Mouse (Mus musculus): Measurements from ENCODE around the gene Gm44805. TPM values are rescaled to one million over a fixed set of nuclear protein-coding genes. Genes with fewer than 3 reads are reported as not detected.

The Gm44805 gene
- polyA plus RNA-seq, 1 experiment from 2014 or later: not detected

- H3K4me1 ChIP-seq (ENCODE audit: control insufficient read depth, insufficient read depth, low read length): peaks cover 14% of the 10 kb centered on the region
- no peak for ATAC-seq (replicated peaks; ENCODE audit: insufficient number of reproducible peaks, low FRiP score, low TSS enrichment)
- no peak overlapping the region for H3K9ac ChIP-seq (ENCODE audit: low read depth, low read length)
- H3K36me3 ChIP-seq (ENCODE audit: control insufficient read depth, insufficient read depth, low read length): peaks cover 14% of the 10 kb centered on the region; the same call in 1 of the 2 replicates
- 90% methylated on average over 4 of the region's 4 CpGs for WGBS (ENCODE audit: insufficient replicate concordance)
- H3K27me3 ChIP-seq (ENCODE audit: control insufficient read depth, insufficient read depth, low read length): no peaks in the 10 kb centered on the region
- H3K4me3 ChIP-seq (ENCODE audit: low read depth, low read length): no peak overlapping the region
- no peak overlapping the region for H3K27ac ChIP-seq (ENCODE audit: low read depth, low read length)
- no peak overlapping the region for H3K4me2 ChIP-seq
- no peaks in the 10 kb centered on the region for H3K9me3 ChIP-seq (replicated peaks; ENCODE audit: control insufficient read depth, low read length)
These were observed 23.3 kb upstream of the Gm44805 start for GRCm38 (mm10) chr7:19704475-19704874.

- Histone ChIP-seq H3K4me1 (ENCODE audit: control insufficient read depth, insufficient read depth, low read length) (peaks cover 19% of the 10 kb centered on the region), H3K9me3 (replicated peaks; ENCODE audit: control insufficient read depth, low read length) (no peaks in the 10 kb centered on the region), H3K27ac (ENCODE audit: low read depth, low read length) (no peak overlapping the region), H3K27me3 (ENCODE audit: control insufficient read depth, insufficient read depth, low read length) (no peaks in the 10 kb centered on the region), H3K4me2 (no peak overlapping the region), H3K9ac (ENCODE audit: low read depth, low read length) (no peak overlapping the region), H3K36me3 (ENCODE audit: control insufficient read depth, insufficient read depth, low read length) (peaks cover 10% of the 10 kb centered on the region; the same call in 1 of the 2 replicates), H3K4me3 (ENCODE audit: low read depth, low read length) (no peak overlapping the region)
- ATAC-seq (replicated peaks; ENCODE audit: insufficient number of reproducible peaks, low FRiP score, low TSS enrichment): no peak
- 92% methylated on average over 16 of the region's 16 CpGs for WGBS (ENCODE audit: insufficient replicate concordance)
These were observed 21.8 kb upstream of the Gm44805 start for GRCm38 (mm10) chr7:19702859-19703555.

GRCm38 (mm10) chr7:19701069-19701761 is 20.0 kb upstream of the Gm44805 start:
- Histone ChIP-seq H3K9me3 (replicated peaks; ENCODE audit: control insufficient read depth, low read length) (no peaks in the 10 kb centered on the region), H3K27ac (ENCODE audit: low read depth, low read length) (peak overlapping the region; percentile 64), H3K4me1 (ENCODE audit: control insufficient read depth, insufficient read depth, low read length) (peaks cover 23% of the 10 kb centered on the region), H3K36me3 (ENCODE audit: control insufficient read depth, insufficient read depth, low read length) (peaks cover 15% of the 10 kb centered on the region), H3K9ac (ENCODE audit: low read depth, low read length) (peak overlapping the region; percentile 43; the same call in 1 of the 2 replicates), H3K27me3 (ENCODE audit: control insufficient read depth, insufficient read depth, low read length) (no peaks in the 10 kb centered on the region), H3K4me2 (peak overlapping the region; percentile 35), H3K4me3 (ENCODE audit: low read depth, low read length) (0 out of 2 replicates have a peak overlapping the region, but pooled peaks have one; percentile 8)
- WGBS (ENCODE audit: insufficient replicate concordance): 22% methylated on average over 22 of the region's 22 CpGs
- ATAC-seq (replicated peaks; ENCODE audit: insufficient number of reproducible peaks, low FRiP score, low TSS enrichment): peak; percentile 70

GRCm38 (mm10) chr7:19700299-19701068 is 19.3 kb upstream of the Gm44805 start:
- Histone ChIP-seq H3K36me3 (ENCODE audit: control insufficient read depth, insufficient read depth, low read length) (peaks cover 14% of the 10 kb centered on the region), H3K4me2 (peak overlapping the region; percentile 35), H3K4me1 (ENCODE audit: control insufficient read depth, insufficient read depth, low read length) (peaks cover 23% of the 10 kb centered on the region), H3K27me3 (ENCODE audit: control insufficient read depth, insufficient read depth, low read length) (no peaks in the 10 kb centered on the region), H3K9me3 (replicated peaks; ENCODE audit: control insufficient read depth, low read length) (no peaks in the 10 kb centered on the region), H3K27ac (ENCODE audit: low read depth, low read length) (peak overlapping the region; percentile 64), H3K4me3 (ENCODE audit: low read depth, low read length) (no peak overlapping the region), H3K9ac (ENCODE audit: low read depth, low read length) (peak overlapping the region; percentile 43; the same call in 1 of the 2 replicates)
- no peak for ATAC-seq (replicated peaks; ENCODE audit: insufficient number of reproducible peaks, low FRiP score, low TSS enrichment)
- 52% methylated on average over 12 of the region's 12 CpGs for WGBS (ENCODE audit: insufficient replicate concordance)

- 77% methylated on average over 4 of the region's 4 CpGs for WGBS (ENCODE audit: insufficient replicate concordance)
- Histone ChIP-seq H3K36me3 (ENCODE audit: control insufficient read depth, insufficient read depth, low read length) (peaks cover 14% of the 10 kb centered on the region), H3K27me3 (ENCODE audit: control insufficient read depth, insufficient read depth, low read length) (no peaks in the 10 kb centered on the region), H3K9me3 (replicated peaks; ENCODE audit: control insufficient read depth, low read length) (no peaks in the 10 kb centered on the region), H3K27ac (ENCODE audit: low read depth, low read length) (no peak overlapping the region), H3K4me2 (no peak overlapping the region), H3K4me1 (ENCODE audit: control insufficient read depth, insufficient read depth, low read length) (peaks cover 29% of the 10 kb centered on the region), H3K9ac (ENCODE audit: low read depth, low read length) (no peak overlapping the region), H3K4me3 (ENCODE audit: low read depth, low read length) (no peak overlapping the region)
- no peak for ATAC-seq (replicated peaks; ENCODE audit: insufficient number of reproducible peaks, low FRiP score, low TSS enrichment)
These were observed 18.6 kb upstream of the Gm44805 start for GRCm38 (mm10) chr7:19699827-19700148.

- Histone ChIP-seq H3K27me3 (ENCODE audit: control insufficient read depth, insufficient read depth, low read length) (no peaks in the 10 kb centered on the region), H3K27ac (ENCODE audit: low read depth, low read length) (peak within 1 kb of the TSS; percentile 41), H3K4me2 (peak within 1 kb of the TSS; percentile 85), H3K4me3 (ENCODE audit: low read depth, low read length) (peak within 1 kb of the TSS; percentile 46), H3K9ac (ENCODE audit: low read depth, low read length) (peak within 1 kb of the TSS; percentile 72), H3K9me3 (replicated peaks; ENCODE audit: control insufficient read depth, low read length) (no peaks in the 10 kb centered on the region), H3K4me1 (ENCODE audit: control insufficient read depth, insufficient read depth, low read length) (peaks cover 32% of the 10 kb centered on the region), H3K36me3 (ENCODE audit: control insufficient read depth, insufficient read depth, low read length) (peaks cover 12% of the 10 kb centered on the region)
- ATAC-seq (replicated peaks; ENCODE audit: insufficient number of reproducible peaks, low FRiP score, low TSS enrichment): peak; percentile 50; the same call in 1 of the 2 replicates
- 2% methylated on average over 19 of the region's 20 CpGs for WGBS (ENCODE audit: insufficient replicate concordance)
These were observed 17.9 kb upstream of the Gm44805 start, which contains the start of gene Apoe for GRCm38 (mm10) chr7:19698907-19699826. Gene Apoe (minus strand): TSS chr7:19699188.

- H3K4me1 ChIP-seq (ENCODE audit: control insufficient read depth, insufficient read depth, low read length): peaks cover 37% of the 10 kb centered on the region
- peak overlapping the region; percentile 46 for H3K4me3 ChIP-seq (ENCODE audit: low read depth, low read length)
- peak overlapping the region; percentile 72 for H3K9ac ChIP-seq (ENCODE audit: low read depth, low read length)
- ATAC-seq (replicated peaks; ENCODE audit: insufficient number of reproducible peaks, low FRiP score, low TSS enrichment): no peak
- 1% methylated on average over 28 of the region's 28 CpGs for WGBS (ENCODE audit: insufficient replicate concordance)
- no peaks in the 10 kb centered on the region for H3K9me3 ChIP-seq (replicated peaks; ENCODE audit: control insufficient read depth, low read length)
- peaks cover 12% of the 10 kb centered on the region for H3K36me3 ChIP-seq (ENCODE audit: control insufficient read depth, insufficient read depth, low read length)
- no peaks in the 10 kb centered on the region for H3K27me3 ChIP-seq (ENCODE audit: control insufficient read depth, insufficient read depth, low read length)
- peak overlapping the region; percentile 85 for H3K4me2 ChIP-seq
- H3K27ac ChIP-seq (ENCODE audit: low read depth, low read length): peak overlapping the region; percentile 41; the same call in 1 of the 2 replicates
These were observed 17.0 kb upstream of the Gm44805 start for GRCm38 (mm10) chr7:19697949-19698906.

Data from heart, embryonic 11.5 days (tissue).